Mouse (Mus musculus) C2C12 (cell line): ENCODE measurements around the gene Daam1. TPM values are rescaled to one million over a fixed set of nuclear protein-coding genes. Genes with fewer than 3 reads are reported as not detected.

Experiments used
- H3K27me3 ChIP-seq: one replicate; pipeline ENCODE4 v1.6.1; 2011; ENCODE audit not compliant: control insufficient read depth, insufficient read depth, insufficient read length
- H3K36me3 ChIP-seq: one replicate; pipeline ENCODE4 v1.6.1; 2011; ENCODE audit not compliant: control insufficient read depth, insufficient read depth
- H3K4me3 ChIP-seq: one replicate; pipeline ENCODE4 v1.5.1; 2011; ENCODE audit warnings: mild to moderate bottlenecking, control low read depth; ENCODE audit not compliant: poor library complexity, insufficient read depth, severe bottlenecking
- H3K79me2 ChIP-seq: one replicate; pipeline ENCODE4 v1.6.1; 2011; ENCODE audit not compliant: control insufficient read depth, insufficient read depth
- H3K79me3 ChIP-seq: one replicate; pipeline ENCODE4 v1.6.1; 2011; ENCODE audit warnings: low read depth, control low read depth
- H3ac ChIP-seq: one replicate; pipeline ENCODE3; 2011; ENCODE audit warnings: low read depth; ENCODE audit not compliant: control insufficient read depth, insufficient read length
- CEBPB ChIP-seq: IDR thresholded peaks from one replicate; pipeline ENCODE4 v1.6.1; 2011; ENCODE audit warnings: low read depth, mild to moderate bottlenecking, control low read depth, moderate library complexity
- CTCF ChIP-seq: IDR thresholded peaks from one replicate; pipeline ENCODE4 v1.5.1; 2011; ENCODE audit not compliant: control insufficient read depth, insufficient read depth, insufficient read length
- FOSL1 ChIP-seq: IDR thresholded peaks from one replicate; pipeline ENCODE4 v1.8.0; 2011; ENCODE audit warnings: mild to moderate bottlenecking, low read length; ENCODE audit not compliant: poor library complexity, insufficient read depth, severe bottlenecking
- MAX ChIP-seq: IDR thresholded peaks from one replicate; pipeline ENCODE4 v1.6.1; 2011; ENCODE audit warnings: mild to moderate bottlenecking, control low read depth
- MYOD1 ChIP-seq: IDR thresholded peaks from one replicate; pipeline ENCODE4 v1.6.1; 2011; ENCODE audit warnings: low read depth; ENCODE audit not compliant: control insufficient read depth, insufficient read length
- MYOG ChIP-seq: IDR thresholded peaks from one replicate; pipeline ENCODE4 v1.6.1; 2011; ENCODE audit not compliant: control insufficient read depth, insufficient read length; ENCODE audit errors: extremely low read depth
- USF1 ChIP-seq: IDR thresholded peaks from one replicate; pipeline ENCODE4 v1.6.1; 2011; ENCODE audit warnings: low read depth, mild to moderate bottlenecking, control low read depth, moderate library complexity
- polyA plus RNA-seq: library from polyadenylated mRNA; unstranded; fragments of >200 nt; fragmentation: generic; extraction: Trizol; gene quantifications from one replicate; pipeline ENCODE4 v1.2.1, GENCODE M21; 2012; ENCODE audit warnings: missing spikeins

Daam1 gene
- polyA plus RNA-seq, 1 experiment: 3.2 TPM

DNA sequence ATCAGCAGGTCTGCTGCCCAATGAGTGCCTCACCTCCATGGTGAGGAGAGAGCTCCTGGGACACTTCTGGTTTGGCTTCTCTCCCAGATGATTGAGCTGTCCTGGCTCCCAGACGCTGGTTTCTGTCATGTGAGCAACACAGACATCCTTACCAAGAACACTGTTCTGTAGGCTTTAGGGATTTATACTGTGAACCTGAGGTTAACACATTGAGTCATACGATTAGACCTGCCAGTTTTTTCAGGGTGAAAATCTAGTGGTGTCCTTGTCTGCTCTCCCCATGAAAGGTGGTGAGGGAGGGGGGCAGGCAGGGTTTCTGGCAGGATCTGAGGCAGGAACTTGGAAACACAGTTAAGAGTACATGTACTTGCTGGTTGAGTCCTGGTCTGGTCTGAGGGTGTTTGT is 54.3 kb downstream of the Daam1 start:
- Histone ChIP-seq H3K4me3 (no peak overlapping the region), H3K79me2 (peaks cover 60% of the 10 kb centered on the region), H3K27me3 (no peaks in the 10 kb centered on the region), H3ac (no peak overlapping the region), H3K36me3 (no peaks in the 10 kb centered on the region), H3K79me3 (peaks cover 27% of the 10 kb centered on the region)
- no peak for TF ChIP-seq FOSL1
- TF ChIP-seq CEBPB: no peak
- no peak for TF ChIP-seq MYOG
- TF ChIP-seq CTCF: no peak
- TF ChIP-seq MAX: peak; percentile 35
- TF ChIP-seq MYOD1: peak; percentile 25
- TF ChIP-seq USF1: peak; percentile 81

DNA sequence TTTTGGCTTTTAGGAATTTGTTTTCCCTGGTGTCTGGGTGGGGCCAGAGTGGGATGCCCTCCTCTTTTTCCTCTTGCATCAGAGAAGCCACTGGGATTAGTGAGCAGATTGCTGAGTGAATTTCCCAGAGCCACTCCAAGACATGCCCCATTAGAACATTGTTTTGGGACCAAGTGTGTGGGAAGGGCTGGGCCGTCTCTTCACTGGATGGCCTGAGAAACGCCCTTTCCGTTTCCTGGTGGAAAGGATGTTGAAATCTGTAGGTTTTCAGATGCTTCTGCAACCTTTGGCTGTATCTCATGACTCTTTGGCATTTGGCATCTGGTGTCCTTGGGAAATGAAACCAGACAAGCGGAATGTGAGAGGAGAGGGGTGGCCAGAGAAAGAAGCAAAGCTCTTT is 54.8 kb downstream of the Daam1 start:
- peaks cover 28% of the 10 kb centered on the region for H3K79me3 ChIP-seq
- no peak overlapping the region for H3K4me3 ChIP-seq
- no peak overlapping the region for H3ac ChIP-seq
- H3K79me2 ChIP-seq: peaks cover 60% of the 10 kb centered on the region
- TF ChIP-seq MAX (no peak), CEBPB (peak; percentile 77)
- no peaks in the 10 kb centered on the region for H3K27me3 ChIP-seq
- H3K36me3 ChIP-seq: no peaks in the 10 kb centered on the region

DNA sequence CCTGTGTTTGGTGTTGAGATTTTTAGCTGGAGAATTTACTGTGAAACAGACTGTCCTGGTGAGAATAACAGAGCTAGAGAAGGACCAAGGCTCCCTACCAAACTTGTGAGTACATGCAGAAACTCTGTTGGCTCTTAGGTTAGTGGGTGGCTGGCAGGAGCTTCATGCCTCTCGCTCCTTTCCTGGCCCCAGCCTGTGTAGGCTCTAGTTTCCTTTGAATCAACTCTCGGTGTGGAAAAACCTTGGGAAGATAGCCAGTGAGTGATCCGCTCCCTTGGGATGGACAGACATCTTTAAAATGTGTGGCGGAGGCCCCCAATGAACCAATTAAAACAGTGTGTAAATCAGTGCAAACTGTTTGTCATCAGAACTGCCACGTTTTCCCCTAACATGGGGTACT is 55.5 kb downstream of the Daam1 start:
- peaks cover 30% of the 10 kb centered on the region for H3K79me3 ChIP-seq
- no peak for TF ChIP-seq CEBPB
- TF ChIP-seq MYOD1: no peak
- no peak for TF ChIP-seq MAX
- TF ChIP-seq USF1: no peak
- TF ChIP-seq MYOG: no peak
- H3K36me3 ChIP-seq: no peaks in the 10 kb centered on the region
- H3ac ChIP-seq: no peak overlapping the region
- H3K79me2 ChIP-seq: peaks cover 60% of the 10 kb centered on the region
- no peaks in the 10 kb centered on the region for H3K27me3 ChIP-seq
- H3K4me3 ChIP-seq: no peak overlapping the region

DNA sequence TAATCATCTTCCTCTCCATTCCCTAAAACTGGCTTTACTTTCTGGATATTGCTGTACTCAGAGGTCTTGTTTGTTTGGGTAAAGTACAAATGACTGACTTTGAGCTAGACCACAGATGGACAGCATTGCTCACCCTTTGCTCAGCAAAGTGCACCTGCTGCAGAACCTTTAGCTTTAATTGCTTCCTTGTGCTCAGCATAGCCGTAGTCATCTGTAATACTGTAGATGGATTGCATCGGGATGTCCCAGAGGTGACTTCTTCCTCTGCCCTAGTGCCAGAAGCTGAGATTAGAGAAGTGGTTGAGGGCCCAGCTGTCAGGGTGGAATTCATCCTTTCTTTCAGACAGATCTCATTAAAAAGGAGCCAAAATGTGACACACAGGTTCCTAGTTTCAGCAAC is 56.1 kb downstream of the Daam1 start:
- H3K4me3 ChIP-seq: no peak overlapping the region

DNA sequence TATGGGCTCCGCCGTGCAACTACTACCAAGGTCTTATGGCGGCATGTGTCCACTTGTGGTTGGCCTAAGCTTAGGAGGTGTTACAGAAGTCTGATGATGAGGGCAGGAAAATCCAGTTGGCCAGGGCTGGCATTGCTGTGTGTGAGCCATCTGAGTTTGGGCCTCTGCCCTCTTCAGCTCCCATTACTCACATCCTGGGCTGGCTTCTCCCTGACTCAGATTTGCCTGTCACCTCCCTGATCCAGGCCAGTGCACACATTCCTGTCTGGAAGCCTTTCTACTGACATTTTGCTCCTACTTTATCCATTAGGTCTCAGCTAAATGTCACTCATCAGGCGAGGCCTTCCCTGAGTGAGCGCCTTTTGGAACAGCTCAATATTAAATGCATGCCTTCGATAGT is 57.5 kb downstream of the Daam1 start:
- TF ChIP-seq MAX (peak; percentile 67), USF1 (no peak), MYOD1 (peak; percentile 54), FOSL1 (peak; percentile 19)
- Histone ChIP-seq H3K36me3 (no peaks in the 10 kb centered on the region), H3ac (no peak overlapping the region), H3K79me3 (peaks cover 36% of the 10 kb centered on the region), H3K27me3 (no peaks in the 10 kb centered on the region), H3K79me2 (peaks cover 70% of the 10 kb centered on the region), H3K4me3 (no peak overlapping the region)

More for the DNA sequence above, 56.1 kb downstream of the Daam1 start:
- no peaks in the 10 kb centered on the region for H3K36me3 ChIP-seq
- peaks cover 60% of the 10 kb centered on the region for H3K79me2 ChIP-seq
- no peak overlapping the region for H3ac ChIP-seq
- H3K79me3 ChIP-seq: peaks cover 29% of the 10 kb centered on the region
- no peak for TF ChIP-seq USF1
- TF ChIP-seq CEBPB: peak; percentile 42
- TF ChIP-seq CTCF: no peak
- no peak for TF ChIP-seq FOSL1
- TF ChIP-seq MAX: no peak
- TF ChIP-seq MYOD1: peak; percentile 95
- TF ChIP-seq MYOG: no peak
- H3K27me3 ChIP-seq: no peaks in the 10 kb centered on the region

DNA sequence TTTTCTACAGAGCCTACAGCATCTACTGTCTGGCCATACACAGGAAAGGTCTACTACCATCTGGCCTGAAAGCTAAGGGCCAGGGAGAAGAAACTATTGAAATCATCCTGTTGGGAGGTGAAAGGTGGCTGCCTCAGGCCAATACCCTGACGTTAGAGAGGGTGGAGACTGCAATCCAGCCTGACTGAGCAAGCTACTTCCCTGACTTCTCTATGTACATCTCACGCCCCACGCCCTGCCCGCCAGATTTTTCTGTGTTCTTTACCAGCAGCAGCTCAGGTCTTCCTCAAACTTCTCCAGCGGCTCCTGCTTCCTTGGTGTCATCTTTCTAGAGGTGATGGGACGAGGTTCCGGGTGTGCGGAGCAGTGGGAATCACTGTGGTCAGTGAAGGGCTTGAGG is 58.4 kb downstream of the Daam1 start:
- H3ac ChIP-seq: no peak overlapping the region
- TF ChIP-seq CEBPB: no peak
- no peak for TF ChIP-seq USF1
- no peak for TF ChIP-seq FOSL1
- peaks cover 68% of the 10 kb centered on the region for H3K79me2 ChIP-seq
- no peaks in the 10 kb centered on the region for H3K27me3 ChIP-seq
- H3K79me3 ChIP-seq: peaks cover 33% of the 10 kb centered on the region
- H3K4me3 ChIP-seq: no peak overlapping the region
- no peaks in the 10 kb centered on the region for H3K36me3 ChIP-seq
